Mouse (Mus musculus) hindbrain, embryonic 13.5 days (tissue): ENCODE results near the gene Ccdc85b. TPM values are rescaled to one million over a fixed set of nuclear protein-coding genes. Genes with fewer than 3 reads are reported as not detected.
"Not testable (repeated sequence)": the region's sequence is repeated elsewhere in the genome, so short reads cannot be mapped to it uniquely, and the experiment has no call there.

Experiments used
- ATAC-seq: fragments of 200-750 bp; cut with Nextera tagmentation; 2 replicates; pipeline ENCODE4 v1.8.0; 2017; ENCODE audit warnings: moderate TSS enrichment; ENCODE audit not compliant: low FRiP score
- H3K27ac ChIP-seq: fragments of 300-500 bp; sonication (generic); 2 replicates; pipeline ENCODE4 v1.5.1; 2015; ENCODE audit warnings: inconsistent platforms, mild to moderate bottlenecking, moderate library complexity
- H3K27me3 ChIP-seq: fragments of 300-500 bp; sonication (generic); 2 replicates; pipeline ENCODE4 v1.6.1; 2015; ENCODE audit warnings: mild to moderate bottlenecking, inconsistent platforms
- H3K36me3 ChIP-seq: fragments of 300-500 bp; sonication (generic); 2 replicates; pipeline ENCODE4 v1.6.1; 2015; ENCODE audit warnings: mild to moderate bottlenecking, inconsistent platforms
- H3K4me1 ChIP-seq: fragments of 300-500 bp; sonication (generic); replicated peaks from 2 replicates; pipeline ENCODE4 v1.6.1; 2015; ENCODE audit warnings: inconsistent platforms
- H3K4me2 ChIP-seq: fragments of 300-500 bp; sonication (generic); 2 replicates; pipeline ENCODE4 v1.6.1; 2015; ENCODE audit warnings: inconsistent platforms, mild to moderate bottlenecking, moderate library complexity
- H3K4me3 ChIP-seq: fragments of 300-500 bp; sonication (generic); 2 replicates; pipeline ENCODE4 v1.5.1; 2015; ENCODE audit warnings: mild to moderate bottlenecking, inconsistent platforms
- H3K9ac ChIP-seq: fragments of 300-500 bp; sonication (generic); 2 replicates; pipeline ENCODE4 v1.6.1; 2015; ENCODE audit warnings: mild to moderate bottlenecking, inconsistent platforms
- H3K9me3 ChIP-seq: fragments of 300-500 bp; sonication (generic); 2 replicates; pipeline ENCODE4 v1.6.1; 2016; ENCODE audit warnings: inconsistent platforms
- WGBS: fragments of 180-500 bp; shearing (Covaris S2); methylation state at CpG from one replicate; pipeline ENCODE4 v1.1.7; 2015; 5-methylcytosine and 5-hydroxymethylcytosine counted together
- polyA plus RNA-seq: library from polyadenylated mRNA; unstranded; fragments of >200 nt; fragmentation: Nextera tagmentation; extraction: Ambion mirVana; gene quantifications from 2 replicates; pipeline ENCODE4 v1.2.1, GENCODE M21; 2015

Ccdc85b gene
- polyA plus RNA-seq, 1 experiment from 2014 or later: 10.2 TPM

DNA sequence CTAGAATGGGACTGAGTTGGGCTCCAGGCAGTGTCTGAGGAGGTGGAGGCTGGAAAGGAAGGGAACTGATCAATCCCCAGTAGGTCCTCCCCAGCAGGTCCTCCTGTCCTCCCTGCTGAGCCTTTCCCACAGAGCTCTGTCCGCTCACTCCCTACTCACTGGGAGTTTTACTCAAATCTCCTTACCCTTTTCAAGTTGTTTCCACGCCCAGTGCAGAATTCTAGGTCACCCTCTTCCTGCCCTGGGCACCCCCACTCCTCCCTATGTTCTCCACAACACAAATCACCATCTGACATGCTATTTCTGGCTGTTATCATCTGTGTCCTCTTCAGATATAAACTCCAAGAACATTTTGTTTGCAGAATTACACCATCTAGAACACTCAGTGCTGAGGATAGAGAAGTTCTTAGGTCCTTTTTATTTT, 43.1 kb downstream of the Ccdc85b start:
- Histone ChIP-seq H3K4me3 (no peak overlapping the region), H3K27me3 (no peaks in the 10 kb centered on the region), H3K4me2 (no peak overlapping the region), H3K4me1 (no peaks in the 10 kb centered on the region), H3K27ac (no peak overlapping the region), H3K9ac (no peak overlapping the region), H3K36me3 (peaks cover 13% of the 10 kb centered on the region), H3K9me3 (no peaks in the 10 kb centered on the region)
- ATAC-seq: no peak
- 69% methylated on average over 2 of the region's 2 CpGs for WGBS

DNA sequence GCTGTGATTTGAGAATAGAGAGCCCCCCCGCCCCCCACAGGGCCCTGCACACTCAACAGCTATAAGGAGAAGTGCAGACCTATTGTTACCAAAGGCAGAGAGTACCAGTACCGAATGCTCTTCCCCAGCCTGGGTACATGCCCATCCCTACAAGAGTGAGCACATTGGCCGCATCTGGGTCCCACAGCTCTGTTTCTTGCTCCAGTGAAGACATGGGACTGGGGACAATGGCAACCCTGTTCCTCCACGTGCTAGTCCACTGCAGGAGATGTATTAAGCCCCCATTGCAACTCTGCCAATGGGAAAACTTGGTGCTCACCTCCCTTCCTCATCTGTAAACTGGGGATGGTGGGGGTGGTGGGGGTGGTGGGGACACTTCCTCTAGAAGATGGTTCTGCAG, 43.9 kb downstream of the Ccdc85b start:
- H3K27me3 ChIP-seq: no peaks in the 10 kb centered on the region
- H3K9me3 ChIP-seq: no peaks in the 10 kb centered on the region
- ATAC-seq: no peak
- no peak overlapping the region for H3K27ac ChIP-seq
- no peak overlapping the region for H3K4me3 ChIP-seq
- no peak overlapping the region for H3K4me2 ChIP-seq
- 72% methylated on average over 4 of the region's 4 CpGs for WGBS
- H3K9ac ChIP-seq: no peak overlapping the region
- peaks cover 11% of the 10 kb centered on the region; the same call in 1 of the 2 replicates for H3K36me3 ChIP-seq
- H3K4me1 ChIP-seq: no peaks in the 10 kb centered on the region

DNA sequence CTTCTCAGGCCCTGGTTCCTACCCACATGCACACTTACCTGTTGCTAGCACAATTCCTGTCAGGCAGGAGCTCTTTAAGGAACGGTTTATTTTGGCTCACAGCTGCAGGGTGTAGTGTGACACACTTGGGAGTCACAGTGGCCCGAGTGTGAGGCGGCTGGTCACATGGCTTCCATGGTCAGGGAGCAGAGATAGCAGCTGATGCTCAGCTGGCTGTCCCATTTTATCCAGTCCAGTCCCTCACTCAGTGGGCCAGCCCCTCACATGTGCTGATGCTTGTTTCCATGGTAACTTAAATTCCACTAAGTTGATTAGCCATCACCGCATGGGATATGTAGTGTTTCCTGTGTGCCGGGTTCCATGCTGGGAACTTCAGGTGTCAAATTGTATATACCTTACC, 45.7 kb downstream of the Ccdc85b start:
- H3K36me3 ChIP-seq: no peaks in the 10 kb centered on the region
- no peak overlapping the region for H3K27ac ChIP-seq
- no peak overlapping the region for H3K4me3 ChIP-seq
- no peaks in the 10 kb centered on the region for H3K27me3 ChIP-seq
- H3K9me3 ChIP-seq: no peaks in the 10 kb centered on the region
- H3K9ac ChIP-seq: no peak overlapping the region
- peaks cover 14% of the 10 kb centered on the region for H3K4me1 ChIP-seq
- H3K4me2 ChIP-seq: no peak overlapping the region
- no peak for ATAC-seq
- WGBS: 72% methylated on average over 5 of the region's 5 CpGs

DNA sequence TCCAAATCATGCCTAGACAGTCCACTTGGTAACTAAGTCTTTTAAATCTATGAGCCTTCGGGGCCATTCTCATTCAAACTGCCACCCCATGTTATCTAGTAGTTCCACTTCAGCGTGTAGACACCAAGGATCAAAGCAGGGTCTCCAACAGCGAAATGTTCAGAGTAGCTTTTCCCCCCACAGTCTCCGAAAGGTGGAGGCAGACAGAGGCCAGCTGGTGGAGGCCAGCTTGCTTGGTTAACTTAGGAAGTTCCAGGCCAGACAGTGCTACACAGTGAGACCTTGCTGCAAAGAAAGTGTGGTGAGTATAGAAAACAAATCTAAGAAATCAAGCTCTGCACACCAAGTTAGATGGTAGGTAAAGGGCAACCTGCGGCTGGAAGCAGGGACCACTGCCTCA, 47.1 kb downstream of the Ccdc85b start:
- no peaks in the 10 kb centered on the region for H3K36me3 ChIP-seq
- no peak overlapping the region for H3K9ac ChIP-seq
- H3K4me2 ChIP-seq: no peak overlapping the region
- H3K4me3 ChIP-seq: no peak overlapping the region
- ATAC-seq: no peak
- no peaks in the 10 kb centered on the region for H3K27me3 ChIP-seq
- H3K27ac ChIP-seq: no peak overlapping the region
- H3K9me3 ChIP-seq: no peaks in the 10 kb centered on the region
- WGBS: 89% methylated on average over 5 of the region's 5 CpGs
- H3K4me1 ChIP-seq: peaks cover 18% of the 10 kb centered on the region

DNA sequence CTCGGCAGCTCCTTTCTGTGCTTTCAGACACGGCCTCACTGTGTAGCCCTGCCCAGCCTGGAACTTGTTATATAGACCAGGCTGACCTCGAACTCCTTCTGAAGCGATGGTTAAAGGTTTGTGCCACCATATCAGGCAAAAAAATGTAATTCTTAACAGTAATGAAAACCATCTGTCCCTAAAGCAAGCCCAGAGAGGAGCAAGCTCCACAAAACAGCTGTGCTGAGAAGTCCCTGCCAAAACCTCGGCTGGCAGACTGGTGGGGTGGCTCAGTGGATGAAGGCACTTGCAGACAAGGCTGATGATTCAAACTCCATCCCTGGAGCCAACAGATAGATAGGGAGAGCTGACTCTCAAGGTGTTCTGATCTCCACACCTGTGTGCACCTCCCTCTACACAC, 48.6 kb downstream of the Ccdc85b start:
- Histone ChIP-seq H3K4me2 (no peak overlapping the region), H3K27me3 (no peaks in the 10 kb centered on the region), H3K9ac (no peak overlapping the region), H3K4me3 (no peak overlapping the region), H3K36me3 (no peaks in the 10 kb centered on the region), H3K27ac (no peak overlapping the region), H3K9me3 (no peaks in the 10 kb centered on the region), H3K4me1 (peaks cover 19% of the 10 kb centered on the region)
- ATAC-seq: no peak
- WGBS: 84% methylated on average over 5 of the region's 5 CpGs

DNA sequence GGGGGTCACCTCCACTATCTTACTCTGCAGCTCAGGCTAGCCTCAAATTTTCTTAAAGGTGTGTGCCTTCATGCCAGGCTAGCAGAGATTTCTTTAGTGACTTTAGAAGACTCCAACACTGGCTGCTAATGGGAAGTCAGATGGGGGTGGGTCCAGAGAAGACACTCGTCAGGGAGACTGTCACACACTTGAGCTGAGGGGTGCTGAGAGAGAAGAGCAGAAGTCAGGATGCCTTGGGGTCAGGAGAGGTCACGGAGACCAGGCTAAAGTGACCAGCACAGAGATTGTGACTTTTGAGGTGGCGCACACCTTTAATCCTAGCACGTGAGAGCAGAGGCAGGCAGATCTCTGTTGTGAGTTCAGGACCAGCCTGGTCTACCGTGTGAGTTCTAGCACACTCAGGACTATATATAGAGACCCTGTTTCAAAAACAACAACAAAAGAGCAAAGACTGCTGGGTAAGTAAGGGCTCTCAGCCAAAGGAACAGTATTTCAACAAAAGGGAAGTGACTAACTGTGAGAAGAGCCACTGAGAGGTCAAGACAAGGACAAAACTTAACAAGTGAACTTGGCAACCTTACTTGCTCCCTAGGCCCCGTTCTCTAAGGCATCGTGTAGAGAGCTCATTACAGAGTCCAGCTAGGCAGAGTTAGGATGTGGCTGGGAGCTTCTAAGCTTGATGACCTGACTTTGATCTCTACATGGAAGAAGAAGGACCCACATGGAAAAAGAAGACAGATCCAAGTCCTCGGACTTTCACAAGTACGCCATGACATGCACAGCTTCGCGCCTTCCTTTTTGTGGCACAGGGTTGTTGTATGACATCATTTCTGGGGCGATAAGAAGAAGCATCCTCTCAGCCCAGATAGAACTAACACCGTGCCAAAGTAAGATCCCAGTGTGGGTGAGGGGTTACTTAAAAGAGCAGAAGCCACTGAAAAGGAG, 49.4 kb downstream of the Ccdc85b start:
- Histone ChIP-seq H3K4me1 (peaks cover 19% of the 10 kb centered on the region), H3K4me3 (no peak overlapping the region), H3K9ac (peak overlapping the region; percentile 85; the same call in 1 of the 2 replicates), H3K4me2 (peak overlapping the region; percentile 73), H3K27ac (no peak overlapping the region), H3K36me3 (no peaks in the 10 kb centered on the region), H3K9me3 (no peaks in the 10 kb centered on the region), H3K27me3 (no peaks in the 10 kb centered on the region)
- ATAC-seq: no peak
- WGBS: 89% methylated on average over 13 of the region's 13 CpGs

DNA sequence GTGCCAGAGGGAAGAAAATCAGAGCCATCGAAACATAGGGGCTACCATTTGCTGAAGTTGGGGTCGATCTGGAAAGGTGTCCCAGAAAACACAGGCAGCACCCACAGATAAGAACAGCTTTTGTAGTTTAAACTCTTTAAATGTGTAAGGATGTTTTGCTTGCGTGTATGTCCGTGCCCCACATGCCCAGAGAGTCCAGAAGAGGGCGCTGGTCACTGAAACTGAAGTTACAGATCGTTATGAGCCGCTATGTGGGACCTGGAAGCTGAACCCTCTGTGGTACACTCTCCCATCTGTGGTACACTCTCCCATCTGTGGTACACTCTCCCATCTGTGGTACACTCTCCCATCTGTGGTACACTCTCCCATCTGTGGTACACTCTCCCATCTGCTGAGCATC, 50.6 kb downstream of the Ccdc85b start:
- 26% methylated on average over 7 of the region's 7 CpGs for WGBS
- no peaks in the 10 kb centered on the region for H3K27me3 ChIP-seq
- peak overlapping the region; percentile 85 for H3K9ac ChIP-seq
- no peaks in the 10 kb centered on the region for H3K9me3 ChIP-seq
- H3K27ac ChIP-seq: peak overlapping the region; percentile 89
- peak overlapping the region; percentile 61 for H3K4me3 ChIP-seq
- no peaks in the 10 kb centered on the region for H3K36me3 ChIP-seq
- H3K4me2 ChIP-seq: peak overlapping the region; percentile 73
- peak; percentile 68 for ATAC-seq
- H3K4me1 ChIP-seq: peaks cover 19% of the 10 kb centered on the region

DNA sequence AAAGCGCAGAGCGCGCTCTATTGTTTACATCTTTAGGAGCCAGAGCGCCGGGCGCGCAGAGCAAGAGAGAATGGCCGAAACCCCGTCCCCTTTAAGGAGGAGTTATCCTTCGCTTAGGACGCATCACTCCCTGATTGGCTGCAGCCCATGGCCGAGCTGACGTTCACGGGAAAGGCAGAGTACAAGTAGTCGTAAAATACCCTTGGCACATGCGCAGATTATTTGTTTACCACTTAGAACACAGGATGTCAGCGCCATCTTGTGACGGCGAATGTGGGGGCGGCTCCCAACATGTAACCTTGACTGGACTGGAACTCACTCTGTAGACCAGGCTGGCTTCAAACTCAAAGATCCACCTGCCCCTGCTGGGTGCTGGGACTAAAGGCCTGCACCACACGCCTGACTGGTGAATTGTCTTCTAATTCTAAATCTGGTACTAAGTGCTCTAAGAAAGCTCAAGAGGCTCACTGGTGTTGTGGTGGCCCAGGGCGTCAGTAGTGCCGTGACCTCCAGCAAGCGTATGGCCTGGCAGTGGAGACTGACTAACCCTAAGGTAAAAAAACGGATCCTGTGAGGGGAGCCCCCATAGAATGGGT, 51.1 kb downstream of the Ccdc85b start:
- ATAC-seq: peak; percentile 90
- peak overlapping the region; percentile 73 for H3K4me2 ChIP-seq
- H3K27me3 ChIP-seq, H3K36me3 ChIP-seq, H3K9me3 ChIP-seq: not testable (repeated sequence)
- peak overlapping the region; percentile 61 for H3K4me3 ChIP-seq
- peaks cover 19% of the 10 kb centered on the region for H3K4me1 ChIP-seq
- peak overlapping the region; percentile 85 for H3K9ac ChIP-seq
- WGBS: 12% methylated on average over 24 of the region's 25 CpGs
- peak overlapping the region; percentile 89 for H3K27ac ChIP-seq

DNA sequence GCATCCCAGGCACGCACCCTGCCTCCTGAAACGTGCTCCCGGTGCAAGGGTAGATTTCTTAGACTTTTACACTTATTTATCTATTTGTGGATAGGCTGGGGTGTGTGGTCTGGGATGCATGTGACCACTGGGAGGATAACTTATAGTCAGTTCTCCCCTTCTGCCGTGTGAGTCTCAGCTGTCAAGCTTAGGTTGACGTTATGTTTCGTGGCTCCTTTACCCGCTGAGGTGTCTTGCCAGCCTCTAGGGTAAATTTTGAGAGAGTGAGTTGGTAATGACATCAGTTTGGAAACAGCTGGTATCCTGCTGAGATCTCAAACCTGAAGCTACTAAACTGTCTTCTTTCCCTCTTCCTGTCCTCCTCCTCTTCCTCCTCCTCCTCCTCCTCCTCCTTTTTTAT, 51.8 kb downstream of the Ccdc85b start:
- H3K36me3 ChIP-seq: no peaks in the 10 kb centered on the region
- 30% methylated on average over 7 of the region's 7 CpGs for WGBS
- H3K9me3 ChIP-seq: no peaks in the 10 kb centered on the region
- peak overlapping the region; percentile 60; the same call in 1 of the 2 replicates for H3K27ac ChIP-seq
- no peaks in the 10 kb centered on the region for H3K27me3 ChIP-seq
- H3K9ac ChIP-seq: peak overlapping the region; percentile 63
- H3K4me2 ChIP-seq: peak overlapping the region; percentile 59
- ATAC-seq: no peak
- peaks cover 19% of the 10 kb centered on the region for H3K4me1 ChIP-seq
- peak overlapping the region; percentile 35 for H3K4me3 ChIP-seq

Other genes with a start within 250 kb of the Ccdc85b start
- gene Pacs1, start 184.8 kb downstream of the Ccdc85b start, polyA plus RNA-seq: 33.9 TPM in 2 replicates
- 373 and 377 TPM in 2 replicates for gene Sf3b2, start 162.4 kb downstream of the Ccdc85b start, polyA plus RNA-seq
- 34.1 and 36.0 TPM in 2 replicates for gene Gal3st3, start 159.6 kb downstream of the Ccdc85b start, polyA plus RNA-seq
- gene Catsper1, start 122.2 kb downstream of the Ccdc85b start, polyA plus RNA-seq: not detected in 2 replicates
- gene Cst6, start 108.3 kb downstream of the Ccdc85b start, polyA plus RNA-seq: 5.4 and 6.3 TPM in 2 replicates
- 53.3 and 56.4 TPM in 2 replicates for gene Eif1ad, start 91.2 kb downstream of the Ccdc85b start, polyA plus RNA-seq
- gene Banf1, start 90.7 kb downstream of the Ccdc85b start, polyA plus RNA-seq: 330 and 334 TPM in 2 replicates
- gene Sart1, start 69.2 kb downstream of the Ccdc85b start, polyA plus RNA-seq: 72.1 and 73.0 TPM in 2 replicates
- 0.18 TPM in 1 of 2 replicates, not detected in the other for gene Tsga10ip, start 55.4 kb downstream of the Ccdc85b start, polyA plus RNA-seq
- 322 and 323 TPM in 2 replicates for gene Drap1, start 32.9 kb downstream of the Ccdc85b start, polyA plus RNA-seq
- gene AI837181, start 32.8 kb downstream of the Ccdc85b start, polyA plus RNA-seq: 68.5 and 69.7 TPM in 2 replicates
- 0.48 TPM in 1 of 2 replicates, not detected in the other for gene Fosl1, start 10.3 kb downstream of the Ccdc85b start, polyA plus RNA-seq
- gene Fibp, start 2.7 kb upstream of the Ccdc85b start, polyA plus RNA-seq: 169 and 179 TPM in 2 replicates
- gene Ctsw, start 10.6 kb upstream of the Ccdc85b start, polyA plus RNA-seq: 5.0 and 5.8 TPM in 2 replicates
- 45.6 and 48.7 TPM in 2 replicates for gene Efemp2, start 16.1 kb upstream of the Ccdc85b start, polyA plus RNA-seq
- gene Mus81, start 30.5 kb upstream of the Ccdc85b start, polyA plus RNA-seq: 42.6 and 49.7 TPM in 2 replicates
- 3,676 and 3,692 TPM in 2 replicates for gene Cfl1, start 32.6 kb upstream of the Ccdc85b start, polyA plus RNA-seq
- gene 1700020D05Rik, start 45.9 kb upstream of the Ccdc85b start, polyA plus RNA-seq: 0.58 TPM in 1 of 2 replicates, not detected in the other
- gene Snx32, start 52.6 kb upstream of the Ccdc85b start, polyA plus RNA-seq: 80.3 and 81.1 TPM in 2 replicates
- 0.21 TPM in 1 of 2 replicates, not detected in the other for gene Ovol1, start 102.8 kb upstream of the Ccdc85b start, polyA plus RNA-seq
- gene Ap5b1, start 110.1 kb upstream of the Ccdc85b start, polyA plus RNA-seq: 2.2 and 2.9 TPM in 2 replicates
- 71.2 and 80.6 TPM in 2 replicates for gene Rnaseh2c, start 144.0 kb upstream of the Ccdc85b start, polyA plus RNA-seq
- 77.2 and 79.7 TPM in 2 replicates for gene Kat5, start 152.3 kb upstream of the Ccdc85b start, polyA plus RNA-seq
- gene Rela, start 179.6 kb upstream of the Ccdc85b start, polyA plus RNA-seq: 30.1 and 35.2 TPM in 2 replicates
- 15.0 and 15.4 TPM in 2 replicates for gene Sipa1, start 205.8 kb upstream of the Ccdc85b start, polyA plus RNA-seq
- 11.6 and 14.4 TPM in 2 replicates for gene Map3k11, start 230.8 kb upstream of the Ccdc85b start, polyA plus RNA-seq
- 21.3 and 24.4 TPM in 2 replicates for gene Pcnx3, start 231.0 kb upstream of the Ccdc85b start, polyA plus RNA-seq
- 0.44 and 0.63 TPM in 2 replicates for gene Kcnk7, start 246.5 kb upstream of the Ccdc85b start, polyA plus RNA-seq